Mouse (Mus musculus) ZHBTc4 (cell line): ENCODE data around the gene Hoga1.

Experiments
- DNase-seq: peaks from one replicate; pipeline ENCODE4 v3.0.0-alpha.2; 2011; ENCODE audit warnings: low read depth, low spot score

Gene Hoga1

GRCm38 (mm10) chr19:42045269-42046102 is at the start of gene Hoga1:
Gene Hoga1, plus strand, starts transcription at chr19:42045610.
- peak; percentile 96 for DNase-seq

GRCm38 (mm10) chr19:41997090-41997489 is 48.3 kb upstream of the Hoga1 start:
- DNase-seq: no peak

- DNase-seq: no peak
Measured at GRCm38 (mm10) chr19:41998770-41999548, 46.5 kb upstream of the Hoga1 start.

GRCm38 (mm10) chr19:41999688-42000283 is 45.6 kb upstream of the Hoga1 start:
- DNase-seq: no peak

GRCm38 (mm10) chr19:42000446-42000958 is 44.9 kb upstream of the Hoga1 start:
- peak; percentile 53 for DNase-seq

- no peak for DNase-seq
Measured at GRCm38 (mm10) chr19:42001253-42001980, 44.0 kb upstream of the Hoga1 start.

GRCm38 (mm10) chr19:42004258-42004657 is 41.2 kb upstream of the Hoga1 start:
- DNase-seq: no peak

- DNase-seq: no peak
Measured at GRCm38 (mm10) chr19:42005616-42006015, 39.8 kb upstream of the Hoga1 start.

- DNase-seq: no peak
Measured at GRCm38 (mm10) chr19:42006568-42006967, 38.8 kb upstream of the Hoga1 start.

- peak; percentile 48 for DNase-seq
Measured at GRCm38 (mm10) chr19:42008586-42008985, 36.8 kb upstream of the Hoga1 start.

GRCm38 (mm10) chr19:42009067-42009466 is 36.3 kb upstream of the Hoga1 start:
- no peak for DNase-seq

GRCm38 (mm10) chr19:42010436-42010835 is 35.0 kb upstream of the Hoga1 start:
- DNase-seq: no peak

- no peak for DNase-seq
Measured at GRCm38 (mm10) chr19:42011123-42011522, 34.3 kb upstream of the Hoga1 start.

GRCm38 (mm10) chr19:42014231-42014825 is 31.1 kb upstream of the Hoga1 start:
- DNase-seq: no peak

- DNase-seq: no peak
Measured at GRCm38 (mm10) chr19:42015001-42015400, 30.4 kb upstream of the Hoga1 start.

GRCm38 (mm10) chr19:42016251-42016650 is 29.2 kb upstream of the Hoga1 start:
- no peak for DNase-seq

- no peak for DNase-seq
Measured at GRCm38 (mm10) chr19:42016840-42017239, 28.6 kb upstream of the Hoga1 start.

- no peak for DNase-seq
Measured at GRCm38 (mm10) chr19:42017399-42018247, 27.8 kb upstream of the Hoga1 start.

- peak; percentile 52 for DNase-seq
Measured at GRCm38 (mm10) chr19:42019011-42019522, 26.3 kb upstream of the Hoga1 start.
